Mouse (Mus musculus): ENCODE measurements around the gene Igsf23.

DNA sequence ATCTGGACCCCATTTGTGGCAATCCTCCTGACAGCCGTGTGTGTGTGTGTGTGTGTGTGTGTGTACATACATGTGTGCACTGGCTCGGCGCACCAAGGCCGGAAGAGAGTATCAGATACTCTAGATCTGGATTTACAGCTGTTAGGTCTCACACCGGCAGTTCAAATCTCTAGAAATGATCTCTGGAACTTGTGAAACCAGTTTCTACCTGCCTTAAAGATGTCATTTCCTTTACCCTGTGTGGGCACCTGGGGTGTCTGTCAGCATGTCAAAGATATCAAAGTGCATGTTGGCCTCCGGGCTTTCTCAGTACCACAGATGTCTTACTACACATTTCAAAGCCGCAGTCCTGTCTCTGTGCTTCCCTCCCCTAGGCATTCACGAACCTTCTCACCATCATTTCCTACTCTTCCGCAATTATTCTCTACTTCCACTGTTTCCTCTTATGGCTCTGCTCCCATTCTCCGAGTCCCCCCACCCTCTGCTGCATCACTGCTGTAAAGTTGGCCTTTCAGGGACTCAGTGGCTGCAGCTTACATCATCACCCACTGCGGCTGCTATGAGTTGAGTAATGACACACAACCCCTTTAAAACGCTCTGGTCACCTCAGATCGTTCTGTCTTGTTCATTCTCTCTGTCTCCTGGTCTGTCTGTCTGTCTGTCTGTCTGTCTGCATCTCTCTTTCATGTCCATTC, 4.6 kb downstream of the Igsf23 start:
- TF ChIP-seq CTCF (IDR thresholded peaks at IDR 0.05; ENCODE audit: borderline replicate concordance, control insufficient read depth, extremely low read depth, insufficient read depth, low read length, poor library complexity) (no peak), POLR2A (IDR thresholded peaks at IDR 0.05; ENCODE audit: control insufficient read depth, extremely low read depth, insufficient read depth, low read length, poor library complexity) (no peak)

All from thymus, adult 2 months (tissue).